Mouse (Mus musculus) olfactory bulb, adult 2 months (tissue): ENCODE data around the gene P4ha1.

Experiments
- CTCF ChIP-seq: fragments of 200-500 bp; IDR thresholded peaks from 2 replicates; pipeline ENCODE4 v1.5.1; 2012; ENCODE audit warnings: low read depth, mild to moderate bottlenecking, low read length, moderate library complexity; ENCODE audit not compliant: insufficient read depth
- POLR2A ChIP-seq: fragments of 200-500 bp; IDR thresholded peaks from 2 replicates; pipeline ENCODE4 v1.6.1; 2012; ENCODE audit warnings: mild to moderate bottlenecking, low read depth, low read length, moderate library complexity; ENCODE audit not compliant: insufficient read depth

- TF ChIP-seq POLR2A (no peak), CTCF (no peak)
Measured at GRCm38 (mm10) chr10:59419516-59419915, 96.4 kb downstream of the P4ha1 start.
